Comparison of ENCODE assay signal across 12 mouse cellular contexts in the genomic region with DNA sequence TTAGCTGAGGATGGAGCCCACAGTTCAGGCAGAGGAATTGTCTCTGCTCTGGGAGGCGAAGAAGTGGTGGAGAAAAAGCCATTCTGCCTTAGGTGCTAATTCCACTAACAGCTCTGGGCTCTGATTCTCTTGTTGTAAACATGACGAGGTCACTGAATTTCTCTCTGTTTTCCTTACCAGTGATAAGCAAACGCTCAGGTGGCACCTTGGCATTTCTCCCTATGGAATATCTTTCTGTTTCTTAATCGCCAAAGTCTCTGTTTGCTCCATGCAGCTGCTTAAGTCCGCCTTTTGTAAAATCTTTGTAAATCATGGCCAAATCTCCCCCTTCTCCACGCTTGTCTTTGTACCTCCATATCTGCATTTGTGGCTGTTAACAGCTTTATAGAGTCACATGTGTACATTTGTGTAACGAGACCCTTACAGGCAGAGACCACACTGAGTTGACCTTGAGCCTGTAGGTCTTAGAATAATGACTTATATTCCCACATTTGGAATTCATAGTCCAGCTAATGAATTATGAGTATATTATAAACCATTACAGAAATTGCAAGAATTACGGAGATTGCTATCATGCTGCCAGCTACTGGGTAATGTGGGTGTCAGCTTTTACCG.
DNase-seq lines count a peak whose midpoint lies in the region; ATAC-seq and TF ChIP-seq lines count a peak whose summit lies in the region.
"Had no signal": no experiment of that assay in that cellular context is flagged by ENCODE, and none has a peak within 500 bp of the region (broad histone marks: within the 10 kb centered on the region; RNA-seq: fewer than 3 reads in every experiment).

No protein-coding gene starts in this region.

- H3K36me3 ChIP-seq in forebrain, embryonic 12.5 days (replicated peaks), result no peaks in the 10 kb centered on the region
- no peaks in the 10 kb centered on the region for H3K36me3 ChIP-seq in midbrain, embryonic 12.5 days
- H3K36me3 ChIP-seq: limb, embryonic 12.5 days had no signal

- H3K4me2 ChIP-seq in forebrain, embryonic 12.5 days, result peak overlapping the region; percentile 50
- peak overlapping the region; percentile 43 for H3K4me2 ChIP-seq in midbrain, embryonic 12.5 days (replicated peaks)
- H3K4me2 ChIP-seq: limb, embryonic 12.5 days had no signal

- no peak for ATAC-seq in forebrain, embryonic 12.5 days (ENCODE audit: low FRiP score)
- no peak for ATAC-seq in midbrain, embryonic 12.5 days (ENCODE audit: low FRiP score, low read depth)

- H3K4me1 ChIP-seq in forebrain, embryonic 12.5 days, result peaks cover 38% of the 10 kb centered on the region
- peaks cover 40% of the 10 kb centered on the region for H3K4me1 ChIP-seq in midbrain, embryonic 12.5 days

- peak; percentile 26 to 42 for DNase-seq in frontal cortex, postnatal 36 days (ENCODE audit: low spot score in 2 of 2)
- no peak for DNase-seq in frontal cortex, postnatal 10 days (ENCODE audit: low spot score in 2 of 2)
- peak; percentile 82 for DNase-seq in brain, embryonic 14.5 days (ENCODE audit: low read depth)
- no peak for DNase-seq in liver
- DNase-seq in gastrocnemius, postnatal 4 days (ENCODE audit: low spot score in 2 of 2), result no peak
- no peak for DNase-seq in retina, embryonic 14.5 days (ENCODE audit: low spot score)
- DNase-seq: thymus, adult 18-20 months had no signal

- H3K27ac ChIP-seq in forebrain, embryonic 12.5 days, result peak overlapping the region; percentile 92
- peak overlapping the region; percentile 91 for H3K27ac ChIP-seq in midbrain, embryonic 12.5 days (replicated peaks)
- H3K27ac ChIP-seq: kidney, postnatal 0 days; limb, embryonic 12.5 days; macrophage had no signal

- no peaks in the 10 kb centered on the region for H3K27me3 ChIP-seq in forebrain, embryonic 12.5 days
- H3K27me3 ChIP-seq in midbrain, embryonic 12.5 days, result no peaks in the 10 kb centered on the region
- H3K27me3 ChIP-seq: limb, embryonic 12.5 days had no signal

- H3K9ac ChIP-seq in forebrain, embryonic 12.5 days, result peak overlapping the region; percentile 49
- H3K9ac ChIP-seq in midbrain, embryonic 12.5 days (replicated peaks), result peak overlapping the region; percentile 49
- H3K9ac ChIP-seq: limb, embryonic 12.5 days had no signal

- 46% methylated on average over 9 of the region's 9 CpGs for WGBS in forebrain, embryonic 12.5 days
- 50% methylated on average over 9 of the region's 9 CpGs for WGBS in midbrain, embryonic 12.5 days

- TF ChIP-seq POLR2A in brain, embryonic 14.5 days (IDR thresholded peaks at IDR 0.05; ENCODE audit: borderline replicate concordance, extremely low read depth, insufficient read depth, insufficient read length, poor library complexity, severe bottlenecking), result no peak

- H3K9me3 ChIP-seq in forebrain, embryonic 12.5 days, result no peaks in the 10 kb centered on the region
- H3K9me3 ChIP-seq in midbrain, embryonic 12.5 days, result no peaks in the 10 kb centered on the region
- H3K9me3 ChIP-seq: limb, embryonic 12.5 days had no signal

- TF ChIP-seq CTCF in brain, embryonic 14.5 days (IDR thresholded peaks at IDR 0.05; ENCODE audit: borderline replicate concordance, extremely low read depth, insufficient read depth, insufficient read length), result no peak

- H3K4me3 ChIP-seq in forebrain, embryonic 12.5 days (replicated peaks), result peak overlapping the region; percentile 23
- peak overlapping the region; percentile 31 for H3K4me3 ChIP-seq in midbrain, embryonic 12.5 days
- H3K4me3 ChIP-seq: limb, embryonic 12.5 days had no signal

Comparison
In these comparisons a context has a peak if more than half of its experiments do, and no peak if none do; other contexts are left out.
1. DNase-seq: peak in frontal cortex, postnatal 36 days (2 of 2) and brain, embryonic 14.5 days (single experiment); none in frontal cortex, postnatal 10 days (0 of 2), liver (single experiment), gastrocnemius, postnatal 4 days (0 of 2) and retina, embryonic 14.5 days (single experiment).